Mouse (Mus musculus) bone marrow, adult 2 months (tissue): ENCODE measurements around the gene Lgi4.

Source experiments
- CTCF ChIP-seq: fragments of 200-500 bp; IDR thresholded peaks from 2 replicates; pipeline ENCODE4 v1.5.1; 2011; ENCODE audit warnings: low read length, control low read depth; ENCODE audit not compliant: control insufficient read depth, insufficient read depth
- POLR2A ChIP-seq: fragments of 200-500 bp; IDR thresholded peaks from 2 replicates; pipeline ENCODE4 v1.6.1; 2011; ENCODE audit warnings: low read depth, mild to moderate bottlenecking, control low read depth, low read length, borderline replicate concordance; ENCODE audit not compliant: control insufficient read depth

DNA sequence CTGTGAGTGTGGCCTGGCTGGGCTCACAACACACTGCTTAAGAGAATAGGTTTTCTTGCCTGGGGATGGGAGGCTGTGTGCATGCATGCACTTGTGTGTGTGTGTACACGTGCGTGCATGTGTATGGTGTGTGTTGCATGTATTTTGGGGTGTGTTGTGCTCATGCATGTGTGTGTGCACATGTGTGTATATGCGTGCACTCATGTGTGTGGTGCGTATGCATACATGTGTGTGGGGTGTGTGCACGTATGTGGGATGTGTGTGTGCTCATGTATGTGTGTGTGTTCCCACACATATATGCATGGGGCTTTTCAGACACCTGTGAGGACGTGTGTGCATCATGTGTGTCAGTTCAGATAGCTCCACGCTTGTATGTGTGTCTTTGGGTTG lies 1.5 kb downstream of the Lgi4 start:
- TF ChIP-seq CTCF (no peak), POLR2A (no peak)
